Mouse (Mus musculus): ENCODE data around the gene Lpar3. TPM values are rescaled to one million over a fixed set of nuclear protein-coding genes. Genes with fewer than 3 reads are reported as not detected.

Lpar3 gene
- polyA plus RNA-seq, 1 experiment, result not detected

GRCm38 (mm10) chr3:146274503-146274902 is 53.7 kb downstream of the Lpar3 start:
- TF ChIP-seq POLR2A (IDR thresholded peaks at IDR 0.05; ENCODE audit: borderline replicate concordance, control insufficient read depth, low read depth, low read length) (no peak), CTCF (IDR thresholded peaks at IDR 0.05; ENCODE audit: control insufficient read depth, insufficient read depth, low read length) (no peak)
- Histone ChIP-seq H3K4me3 (replicated peaks; ENCODE audit: control insufficient read depth, low read depth, low read length) (no peak overlapping the region), H3K4me1 (ENCODE audit: control insufficient read depth, insufficient read depth, low read length) (no peaks in the 10 kb centered on the region; the same call in 1 of the 2 replicates), H3K27ac (ENCODE audit: control insufficient read depth, insufficient read depth, low read depth, low read length, poor library complexity) (no peak overlapping the region)
- WGBS, result 54% methylated on average over 5 of the region's 5 CpGs

GRCm38 (mm10) chr3:146275360-146276025 is 54.7 kb downstream of the Lpar3 start:
- 8% methylated on average over 11 of the region's 11 CpGs for WGBS
- TF ChIP-seq POLR2A (IDR thresholded peaks at IDR 0.05; ENCODE audit: borderline replicate concordance, control insufficient read depth, low read depth, low read length), result no peak
- H3K4me1 ChIP-seq (ENCODE audit: control insufficient read depth, insufficient read depth, low read length), result no peaks in the 10 kb centered on the region; the same call in 1 of the 2 replicates
- H3K4me3 ChIP-seq (replicated peaks; ENCODE audit: control insufficient read depth, low read depth, low read length), result no peak overlapping the region
- H3K27ac ChIP-seq (ENCODE audit: control insufficient read depth, insufficient read depth, low read depth, low read length, poor library complexity), result no peak overlapping the region

- H3K4me1 ChIP-seq (ENCODE audit: control insufficient read depth, insufficient read depth, low read length), result no peaks in the 10 kb centered on the region; the same call in 1 of the 2 replicates
- no peak overlapping the region for H3K4me3 ChIP-seq (replicated peaks; ENCODE audit: control insufficient read depth, low read depth, low read length)
- no peak for TF ChIP-seq CTCF (IDR thresholded peaks at IDR 0.05; ENCODE audit: control insufficient read depth, insufficient read depth, low read length)
- no peak for TF ChIP-seq POLR2A (IDR thresholded peaks at IDR 0.05; ENCODE audit: borderline replicate concordance, control insufficient read depth, low read depth, low read length)
- H3K27ac ChIP-seq (ENCODE audit: control insufficient read depth, insufficient read depth, low read depth, low read length, poor library complexity), result no peak overlapping the region
- WGBS, result 18% methylated on average over 4 of the region's 4 CpGs
Observed at GRCm38 (mm10) chr3:146276026-146276409, 55.3 kb downstream of the Lpar3 start.

GRCm38 (mm10) chr3:146276991-146277390 is 56.2 kb downstream of the Lpar3 start:
- no peaks in the 10 kb centered on the region; the same call in 1 of the 2 replicates for H3K4me1 ChIP-seq (ENCODE audit: control insufficient read depth, insufficient read depth, low read length)
- no peak overlapping the region for H3K4me3 ChIP-seq (replicated peaks; ENCODE audit: control insufficient read depth, low read depth, low read length)
- H3K27ac ChIP-seq (ENCODE audit: control insufficient read depth, insufficient read depth, low read depth, low read length, poor library complexity), result no peak overlapping the region
- WGBS, result 86% methylated on average over 4 of the region's 4 CpGs
- no peak for TF ChIP-seq CTCF (IDR thresholded peaks at IDR 0.05; ENCODE audit: control insufficient read depth, insufficient read depth, low read length)
- no peak for TF ChIP-seq POLR2A (IDR thresholded peaks at IDR 0.05; ENCODE audit: borderline replicate concordance, control insufficient read depth, low read depth, low read length)

- H3K4me1 ChIP-seq (ENCODE audit: control insufficient read depth, insufficient read depth, low read length), result no peaks in the 10 kb centered on the region; the same call in 1 of the 2 replicates
- no peak overlapping the region for H3K4me3 ChIP-seq (replicated peaks; ENCODE audit: control insufficient read depth, low read depth, low read length)
- no peak overlapping the region for H3K27ac ChIP-seq (ENCODE audit: control insufficient read depth, insufficient read depth, low read depth, low read length, poor library complexity)
- peak; percentile 51; the same call in 1 of the 2 replicates for TF ChIP-seq CTCF (IDR thresholded peaks at IDR 0.05; ENCODE audit: control insufficient read depth, insufficient read depth, low read length)
- TF ChIP-seq POLR2A (IDR thresholded peaks at IDR 0.05; ENCODE audit: borderline replicate concordance, control insufficient read depth, low read depth, low read length), result no peak
- 61% methylated on average over 11 of the region's 11 CpGs for WGBS
Observed at GRCm38 (mm10) chr3:146277456-146277855, 56.7 kb downstream of the Lpar3 start.

GRCm38 (mm10) chr3:146278195-146279140 is 57.7 kb downstream of the Lpar3 start:
- 86% methylated on average over 13 of the region's 13 CpGs for WGBS
- H3K4me1 ChIP-seq (ENCODE audit: control insufficient read depth, insufficient read depth, low read length), result no peaks in the 10 kb centered on the region; the same call in 1 of the 2 replicates
- TF ChIP-seq POLR2A (IDR thresholded peaks at IDR 0.05; ENCODE audit: borderline replicate concordance, control insufficient read depth, low read depth, low read length), result no peak
- TF ChIP-seq CTCF (IDR thresholded peaks at IDR 0.05; ENCODE audit: control insufficient read depth, insufficient read depth, low read length), result no peak
- H3K4me3 ChIP-seq (replicated peaks; ENCODE audit: control insufficient read depth, low read depth, low read length), result no peak overlapping the region
- no peak overlapping the region for H3K27ac ChIP-seq (ENCODE audit: control insufficient read depth, insufficient read depth, low read depth, low read length, poor library complexity)

- no peak overlapping the region for H3K4me3 ChIP-seq (replicated peaks; ENCODE audit: control insufficient read depth, low read depth, low read length)
- 56% methylated on average over 3 of the region's 3 CpGs for WGBS
- no peaks in the 10 kb centered on the region for H3K4me1 ChIP-seq (ENCODE audit: control insufficient read depth, insufficient read depth, low read length)
- no peak overlapping the region for H3K27ac ChIP-seq (ENCODE audit: control insufficient read depth, insufficient read depth, low read depth, low read length, poor library complexity)
- no peak for TF ChIP-seq POLR2A (IDR thresholded peaks at IDR 0.05; ENCODE audit: borderline replicate concordance, control insufficient read depth, low read depth, low read length)
- no peak for TF ChIP-seq CTCF (IDR thresholded peaks at IDR 0.05; ENCODE audit: control insufficient read depth, insufficient read depth, low read length)
Observed at GRCm38 (mm10) chr3:146283732-146284361, 63.1 kb downstream of the Lpar3 start.

GRCm38 (mm10) chr3:146286118-146286517 is 65.4 kb downstream of the Lpar3 start:
- no peak overlapping the region for H3K27ac ChIP-seq (ENCODE audit: control insufficient read depth, insufficient read depth, low read depth, low read length, poor library complexity)
- WGBS, result 77% methylated on average over 4 of the region's 4 CpGs
- no peaks in the 10 kb centered on the region for H3K4me1 ChIP-seq (ENCODE audit: control insufficient read depth, insufficient read depth, low read length)
- H3K4me3 ChIP-seq (replicated peaks; ENCODE audit: control insufficient read depth, low read depth, low read length), result no peak overlapping the region
- TF ChIP-seq POLR2A (IDR thresholded peaks at IDR 0.05; ENCODE audit: borderline replicate concordance, control insufficient read depth, low read depth, low read length), result no peak
- no peak for TF ChIP-seq CTCF (IDR thresholded peaks at IDR 0.05; ENCODE audit: control insufficient read depth, insufficient read depth, low read length)
